Mouse (Mus musculus) testis, adult 10 weeks (tissue): ENCODE data around the gene Olfr874. TPM values are rescaled to one million over a fixed set of nuclear protein-coding genes. Genes with fewer than 3 reads are reported as not detected.

Experiments used
- polyA plus RNA-seq: library from polyadenylated mRNA; stranded (reverse); fragments of 350-450 nt; fragmentation: Illumina TruSeq; extraction: RNeasy Lipid Tissue Mini Kit (QIAGEN cat#74804); gene quantifications from one replicate; pipeline ENCODE4 v1.2.3, GENCODE M21; 2014; ENCODE audit warnings: low read depth, low replicate concordance

Gene Olfr874
- 0.63 TPM for polyA plus RNA-seq

GRCm38 (mm10) chr9:37744806-37745205, at the start of gene Olfr874:
Gene Olfr874 (plus strand): TSS chr9:37745106.

GRCm38 (mm10) chr9:37716150-37716549, 28.8 kb upstream of the Olfr874 start, which contains the start of gene Olfr160:
Gene Olfr160 (minus strand): TSS chr9:37716250.

GRCm38 (mm10) chr9:37771759-37772158, 26.9 kb downstream of the Olfr874 start, which contains the start of gene Olfr875:
Gene Olfr875 (plus strand): TSS chr9:37771857.

Other genes with a start within 250 kb of the Olfr874 start
- 2.3 TPM for gene Esam, start 217.0 kb upstream of the Olfr874 start, polyA plus RNA-seq
- gene Vsig2, start 205.9 kb upstream of the Olfr874 start, polyA plus RNA-seq = not detected
- 0.20 TPM for gene Nrgn, start 192.2 kb upstream of the Olfr874 start, polyA plus RNA-seq
- 14.4 TPM for gene Siae, start 189.4 kb upstream of the Olfr874 start, polyA plus RNA-seq
- gene Spa17, start 131.4 kb upstream of the Olfr874 start, polyA plus RNA-seq = 4,141 TPM
- 57.5 TPM for gene Tbrg1, start 87.8 kb upstream of the Olfr874 start, polyA plus RNA-seq
- gene Panx3, start 75.9 kb upstream of the Olfr874 start, polyA plus RNA-seq = 0.91 TPM
- not detected for gene Olfr160, start 28.9 kb upstream of the Olfr874 start, polyA plus RNA-seq
- 0.36 TPM for gene Olfr875, start 26.8 kb downstream of the Olfr874 start, polyA plus RNA-seq
- not detected for gene Olfr876, start 57.9 kb downstream of the Olfr874 start, polyA plus RNA-seq
- not detected for gene Olfr877, start 109.2 kb downstream of the Olfr874 start, polyA plus RNA-seq
- not detected for gene Olfr145, start 151.6 kb downstream of the Olfr874 start, polyA plus RNA-seq
- not detected for gene Olfr878, start 172.7 kb downstream of the Olfr874 start, polyA plus RNA-seq
- not detected for gene Olfr881, start 246.7 kb downstream of the Olfr874 start, polyA plus RNA-seq